Mouse (Mus musculus): ENCODE data around the gene Bmp8b.

GRCm38 (mm10) chr4:123147446-123148150, 42.6 kb downstream of the Bmp8b start:
- TF ChIP-seq CTCF (IDR thresholded peaks at IDR 0.05; ENCODE audit: borderline replicate concordance, insufficient read depth, low read depth, low read length) (no peak), POLR2A (IDR thresholded peaks at IDR 0.05; ENCODE audit: borderline replicate concordance, insufficient read depth, low read length) (no peak)

Measured in cerebellum, adult 2 months (tissue).